Mouse (Mus musculus): ENCODE measurements around the gene Pitpna. TPM values are rescaled to one million over a fixed set of nuclear protein-coding genes. Genes with fewer than 3 reads are reported as not detected.

Gene Pitpna
- total RNA-seq, 2 experiments from 2014 or later = 315 to 349 TPM

DNA sequence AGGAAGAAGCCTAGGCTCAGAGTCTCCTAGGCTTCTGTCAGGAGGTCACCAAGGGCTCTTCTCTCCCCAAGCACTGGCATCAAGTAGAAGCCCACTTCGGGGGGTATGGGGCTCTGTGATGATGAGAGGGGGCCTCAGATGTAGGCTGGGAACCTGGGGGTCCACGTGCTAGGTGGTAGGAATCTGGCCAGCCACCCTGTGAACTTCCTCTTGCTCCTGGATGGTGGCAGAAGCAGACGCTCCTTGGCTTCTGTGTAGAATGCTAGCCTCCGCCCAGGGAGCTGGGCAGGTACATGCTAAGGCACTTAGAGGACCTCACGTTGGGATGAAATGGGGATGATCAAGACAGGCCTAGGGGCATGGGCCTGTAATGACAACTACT is 26.5 kb upstream of the Pitpna start:
- intact Hi-C loops (cut with DNase I) = no loop called here
- DNase-seq (ENCODE audit: low spot score in 2 of 2) = no peak

DNA sequence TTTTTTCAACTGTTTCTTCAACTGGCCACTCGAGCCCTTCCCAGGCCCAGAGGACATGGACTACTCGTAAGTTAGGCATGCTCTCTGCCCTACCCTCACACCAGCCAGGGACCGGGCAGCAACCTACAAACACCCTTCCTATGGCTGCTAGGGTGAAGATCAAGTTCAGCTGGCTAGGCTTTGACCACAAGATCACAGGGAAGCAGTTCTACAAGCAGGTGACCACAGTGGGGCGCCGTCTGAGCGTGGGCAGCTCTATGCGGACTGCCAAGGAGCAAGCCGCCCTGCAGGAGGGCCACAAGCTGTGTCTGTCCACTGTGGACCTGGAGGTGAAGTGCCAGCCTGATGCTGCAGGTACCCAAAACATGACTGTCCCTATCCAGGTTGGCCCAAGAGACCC is 25.1 kb upstream of the Pitpna start:
- intact Hi-C loops (cut with DNase I) = no loop called here
- DNase-seq (ENCODE audit: low spot score in 2 of 2) = no peak

DNA sequence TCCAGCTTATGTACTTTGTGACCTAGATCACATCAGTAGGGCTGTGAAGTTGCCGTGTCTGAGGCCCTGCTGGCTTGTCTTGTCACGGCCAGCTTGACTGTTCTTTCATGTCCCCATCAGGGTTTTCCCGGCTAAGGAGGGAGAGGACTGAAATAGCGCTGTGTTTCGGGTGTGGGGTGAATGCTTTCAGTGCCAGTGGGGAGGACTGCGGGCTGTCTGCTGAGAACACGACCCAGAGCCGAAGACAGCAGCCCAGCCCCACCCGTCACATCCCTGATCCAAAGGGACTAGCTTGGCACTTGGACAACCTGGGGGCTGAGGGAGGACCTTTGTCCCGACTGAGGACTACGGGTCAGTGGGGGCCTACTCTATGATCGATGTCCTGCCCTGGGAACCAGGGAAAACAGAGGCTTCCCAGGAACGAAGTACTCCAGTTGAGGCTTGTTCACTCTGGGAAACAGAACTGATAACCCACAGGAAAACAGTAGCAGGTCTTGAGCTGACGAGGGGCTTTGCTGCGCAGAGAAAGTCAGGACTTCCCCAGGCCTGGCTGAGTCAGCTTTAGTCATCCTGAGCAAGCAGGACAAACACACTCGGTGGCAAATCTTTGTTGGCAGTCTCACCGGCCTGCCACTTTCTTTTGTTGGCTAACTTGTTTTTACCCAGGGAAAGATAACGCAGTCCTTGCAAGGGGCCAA is 23.9 kb upstream of the Pitpna start:
- DNase-seq (ENCODE audit: low spot score in 2 of 2) = no peak
- intact Hi-C loops (cut with DNase I) = no loop called here

DNA sequence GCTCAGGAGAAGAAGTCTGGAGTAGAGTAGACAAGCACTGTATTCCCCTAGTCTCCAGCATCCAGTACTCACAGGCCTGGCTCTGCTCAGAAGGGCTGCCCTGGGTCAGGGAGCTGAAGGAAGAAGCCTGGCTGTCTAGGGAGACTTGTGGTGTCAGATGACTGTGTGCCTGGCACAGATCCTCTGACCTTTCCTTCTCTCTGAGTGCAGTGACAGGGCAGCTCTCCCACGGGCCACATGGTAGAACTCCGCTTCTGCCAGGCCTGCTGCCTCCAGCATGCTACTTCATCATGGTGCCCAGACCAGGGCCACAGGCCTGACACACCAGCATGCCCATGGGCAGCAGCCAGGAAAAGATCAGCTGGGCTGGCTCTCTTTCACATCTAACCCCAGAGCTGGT is 22.0 kb upstream of the Pitpna start:
- DNase-seq (ENCODE audit: low spot score in 2 of 2) = no peak
- intact Hi-C loops (cut with DNase I) = no loop called here

DNA sequence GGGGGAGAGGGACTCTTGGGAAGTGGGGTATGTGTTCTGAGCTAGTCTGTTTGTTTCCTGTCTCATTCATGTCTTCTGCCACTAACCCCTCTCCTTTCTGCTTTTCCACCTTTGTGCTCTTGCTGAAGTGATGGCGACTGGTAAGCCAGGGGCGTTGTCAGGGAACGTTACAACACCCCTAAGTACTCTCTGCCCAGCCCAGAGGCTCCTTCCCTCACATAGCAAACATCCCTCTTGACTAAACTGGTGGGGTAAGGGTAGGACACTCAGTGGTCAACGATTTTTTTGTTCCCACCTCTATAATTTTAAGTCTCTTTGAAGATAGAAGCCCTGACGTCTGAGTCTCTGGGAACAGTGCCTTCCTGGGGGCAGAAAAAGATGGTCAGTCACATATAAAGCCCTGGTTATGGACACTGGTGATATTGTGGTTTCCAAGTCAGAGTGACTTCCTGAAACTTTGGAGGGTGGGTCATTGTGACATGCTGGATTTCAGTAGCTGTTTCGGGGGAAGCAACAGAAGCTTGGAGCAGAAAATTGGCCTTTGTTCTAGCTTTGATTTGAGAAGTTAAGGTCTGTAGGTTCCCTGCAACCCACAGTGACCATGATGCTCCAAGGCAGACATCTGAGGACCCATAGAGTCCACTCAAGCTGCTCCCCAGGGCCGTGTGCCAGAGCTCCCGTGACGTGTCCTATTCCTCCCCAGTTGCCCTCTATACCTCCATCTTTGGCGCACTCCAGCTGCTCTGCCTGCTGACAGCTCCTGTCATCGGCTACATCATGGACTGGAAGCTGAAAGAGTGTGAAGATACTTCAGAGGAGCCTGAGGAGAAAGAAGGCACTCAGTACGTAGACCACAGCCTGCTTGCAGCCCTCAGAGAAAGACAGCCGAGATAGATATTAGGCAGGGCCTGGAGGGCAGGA is 21.4 kb upstream of the Pitpna start:
- intact Hi-C loops (cut with DNase I) = no loop called here
- no peak for DNase-seq (ENCODE audit: low spot score in 2 of 2)

DNA sequence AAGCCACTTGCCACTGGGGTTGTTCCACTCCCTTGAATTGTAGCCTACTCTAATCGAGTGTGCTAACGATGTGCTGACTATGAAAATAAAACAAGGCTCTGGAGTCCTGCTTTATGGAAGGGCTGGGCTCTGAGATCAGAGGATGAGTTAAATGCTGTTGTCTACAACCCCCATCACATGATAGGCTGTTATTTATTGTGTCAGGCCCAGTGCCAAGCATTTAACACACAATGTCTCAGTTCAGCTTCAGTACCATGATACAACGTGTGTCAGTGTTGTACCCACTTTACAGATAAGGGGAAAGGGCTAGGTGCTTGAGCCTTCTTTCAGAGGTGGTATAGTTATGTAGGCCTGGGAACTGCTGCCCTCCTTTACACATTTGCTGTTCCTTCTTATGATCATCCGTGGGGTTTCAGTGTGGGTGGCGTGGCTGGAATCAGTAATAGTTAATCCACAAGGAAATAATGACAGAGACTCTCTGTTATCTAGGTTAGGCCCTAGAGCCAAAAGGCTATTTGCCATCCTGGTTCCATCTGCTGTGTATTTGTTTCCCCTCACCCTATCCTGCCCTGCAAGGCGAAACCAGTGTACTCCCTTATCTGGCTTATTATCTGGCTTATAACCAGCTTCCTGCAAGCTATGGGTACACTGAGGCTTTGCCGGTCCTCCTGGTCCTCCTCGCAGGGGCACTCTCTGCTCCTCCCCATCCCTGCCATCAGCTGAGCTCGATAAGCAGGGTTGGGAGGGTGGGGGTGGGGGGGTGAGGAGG is 20.4 kb upstream of the Pitpna start:
- no peak for DNase-seq (ENCODE audit: low spot score in 2 of 2)
- intact Hi-C loops (cut with DNase I) = no loop called here

DNA sequence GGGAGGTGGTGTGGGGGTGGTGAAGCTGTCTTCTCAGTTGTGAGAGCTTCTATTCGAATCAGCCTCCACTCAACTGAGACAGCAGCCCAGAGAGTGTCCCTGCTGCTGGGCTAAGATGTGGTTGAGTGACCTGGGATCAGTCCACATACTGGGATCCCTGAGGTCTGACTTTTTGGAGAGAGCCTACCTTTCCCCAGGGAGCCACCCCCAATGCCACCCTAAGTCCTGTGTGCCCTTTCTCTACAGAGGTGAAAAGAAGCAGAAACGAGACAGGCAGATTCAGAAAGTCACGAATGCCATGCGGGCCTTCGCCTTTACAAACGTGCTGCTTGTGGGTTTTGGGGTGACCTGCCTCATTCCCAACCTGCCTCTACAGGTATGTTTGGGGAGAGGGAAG is 19.8 kb upstream of the Pitpna start:
- DNase-seq (ENCODE audit: low spot score in 2 of 2) = no peak
- intact Hi-C loops (cut with DNase I) = no loop called here

DNA sequence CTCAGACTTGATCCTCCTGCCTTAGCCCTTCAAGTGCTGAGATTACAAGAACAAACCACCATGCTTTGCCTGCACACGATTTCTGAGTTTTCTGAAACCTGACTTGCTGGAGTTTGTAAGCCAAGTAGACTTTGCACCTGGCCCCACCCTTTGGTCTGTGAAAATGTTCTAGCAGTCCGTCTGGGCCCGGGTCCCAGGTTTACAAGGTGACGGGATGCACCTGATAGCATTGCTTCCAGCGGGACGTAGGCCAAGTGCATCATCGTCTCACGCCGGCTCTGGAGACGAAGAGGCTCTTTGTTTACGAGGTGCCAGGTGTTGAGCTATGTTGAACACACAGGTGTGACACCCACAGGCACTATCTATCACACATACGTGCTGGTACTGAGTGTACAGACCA is 18.9 kb upstream of the Pitpna start:
- DNase-seq (ENCODE audit: low spot score in 2 of 2) = no peak
- intact Hi-C loops (cut with DNase I) = no loop called here

DNA sequence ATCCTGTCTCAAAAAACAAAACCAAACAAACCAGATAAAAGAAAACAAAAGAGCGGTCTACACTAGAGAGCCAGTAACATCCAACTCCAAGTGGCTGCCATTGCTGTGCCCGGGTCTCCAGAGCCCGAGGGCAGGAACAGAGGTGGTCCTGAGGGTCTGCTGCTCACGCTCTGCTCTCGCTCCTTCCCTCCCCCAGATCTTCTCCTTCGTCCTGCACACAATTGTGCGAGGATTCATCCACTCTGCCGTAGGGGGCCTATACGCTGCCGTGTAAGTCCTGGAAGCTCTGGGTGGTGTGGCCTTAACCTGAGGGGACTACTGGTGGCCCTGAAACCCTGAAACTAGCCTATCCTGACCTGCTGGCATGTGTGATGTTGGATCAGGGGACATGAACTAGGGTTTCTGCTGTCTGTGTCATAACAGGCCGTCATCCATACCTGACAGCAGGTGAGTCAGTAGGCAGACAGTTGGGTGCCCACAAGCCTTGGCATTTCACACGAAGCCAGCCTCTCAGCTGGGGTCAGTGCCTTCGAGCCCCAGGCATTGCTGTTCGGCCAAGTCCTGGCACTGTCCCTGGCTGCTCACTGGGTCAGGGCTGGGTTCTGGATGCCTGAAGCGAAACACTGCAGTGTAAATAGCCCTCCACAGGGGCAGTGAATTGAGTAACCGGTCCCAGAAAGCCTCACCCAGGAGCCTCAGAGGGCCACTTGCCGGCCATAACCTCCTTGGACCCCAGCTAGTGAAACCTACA is 17.3 kb upstream of the Pitpna start:
- DNase-seq (ENCODE audit: low spot score in 2 of 2) = no peak
- intact Hi-C loops (cut with DNase I) = no loop called here

DNA sequence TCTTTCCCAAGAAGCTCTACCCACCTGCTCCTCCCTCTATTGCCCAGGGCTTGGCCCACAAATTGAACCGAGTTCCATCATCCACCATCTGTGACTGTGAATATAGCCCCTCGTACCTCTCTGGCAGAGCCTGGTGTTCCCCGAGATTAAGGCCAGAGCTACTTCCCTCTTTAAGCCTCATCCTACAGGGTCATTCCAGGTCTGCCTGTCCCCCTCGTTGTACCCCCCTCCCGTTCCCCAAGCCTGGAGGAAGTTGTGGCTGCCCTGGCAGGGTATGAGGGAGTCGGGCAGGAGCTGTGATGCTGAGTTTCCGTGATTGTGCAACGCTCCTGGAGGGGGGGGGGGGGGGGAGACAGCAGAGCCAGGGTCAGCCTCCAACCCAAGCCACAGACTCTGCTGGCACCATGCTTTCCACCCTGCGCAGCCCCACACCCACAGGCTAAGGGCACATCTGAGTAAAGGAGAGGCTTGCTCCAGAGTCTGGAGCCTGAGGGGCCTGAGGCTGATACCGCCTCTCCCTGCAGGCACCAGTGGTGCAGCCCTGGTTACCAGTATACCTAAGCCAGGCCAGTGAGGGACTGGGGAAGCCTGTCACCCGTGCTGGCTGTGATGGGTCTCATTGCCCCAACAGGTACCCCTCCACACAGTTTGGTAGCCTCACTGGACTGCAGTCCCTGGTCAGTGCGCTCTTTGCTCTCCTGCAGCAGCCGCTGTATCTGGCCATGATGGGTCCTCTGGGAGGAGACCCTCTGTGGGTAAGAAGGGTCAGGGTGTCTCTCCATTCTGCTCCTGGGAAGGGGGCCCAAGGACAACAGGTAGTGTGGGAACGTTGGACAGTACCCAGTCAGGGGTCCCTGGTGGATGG is 16.5 kb upstream of the Pitpna start:
- DNase-seq (ENCODE audit: low spot score in 2 of 2) = no peak
- intact Hi-C loops (cut with DNase I) = no loop called here

DNA sequence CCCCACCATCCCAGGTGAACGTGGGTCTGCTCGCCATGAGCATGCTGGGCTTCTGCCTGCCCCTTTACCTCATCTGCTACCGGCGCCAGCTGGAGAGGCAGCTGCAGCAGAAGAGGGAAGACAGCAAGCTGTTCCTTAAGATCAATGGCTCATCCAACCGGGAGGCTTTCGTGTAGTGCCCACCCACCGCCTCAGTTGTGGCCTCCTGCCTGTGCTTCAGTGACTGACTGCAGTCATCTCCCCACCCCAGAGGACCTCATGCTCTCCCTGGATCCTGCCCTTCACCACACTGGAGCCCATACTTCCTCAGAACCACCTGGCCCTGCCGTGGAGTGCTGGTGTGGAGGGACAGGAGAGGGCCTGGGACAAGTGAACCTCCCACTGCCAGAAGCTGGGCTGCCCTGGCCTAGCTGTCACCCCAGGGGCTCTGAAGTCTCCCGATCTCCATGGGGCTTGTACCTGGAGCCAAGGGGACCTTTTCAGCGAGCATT is 15.6 kb upstream of the Pitpna start:
- peak in 1 of 2 experiments; percentile 42 for DNase-seq (ENCODE audit: low spot score in 2 of 2)
- intact Hi-C loops (cut with DNase I) = no loop called here

DNA sequence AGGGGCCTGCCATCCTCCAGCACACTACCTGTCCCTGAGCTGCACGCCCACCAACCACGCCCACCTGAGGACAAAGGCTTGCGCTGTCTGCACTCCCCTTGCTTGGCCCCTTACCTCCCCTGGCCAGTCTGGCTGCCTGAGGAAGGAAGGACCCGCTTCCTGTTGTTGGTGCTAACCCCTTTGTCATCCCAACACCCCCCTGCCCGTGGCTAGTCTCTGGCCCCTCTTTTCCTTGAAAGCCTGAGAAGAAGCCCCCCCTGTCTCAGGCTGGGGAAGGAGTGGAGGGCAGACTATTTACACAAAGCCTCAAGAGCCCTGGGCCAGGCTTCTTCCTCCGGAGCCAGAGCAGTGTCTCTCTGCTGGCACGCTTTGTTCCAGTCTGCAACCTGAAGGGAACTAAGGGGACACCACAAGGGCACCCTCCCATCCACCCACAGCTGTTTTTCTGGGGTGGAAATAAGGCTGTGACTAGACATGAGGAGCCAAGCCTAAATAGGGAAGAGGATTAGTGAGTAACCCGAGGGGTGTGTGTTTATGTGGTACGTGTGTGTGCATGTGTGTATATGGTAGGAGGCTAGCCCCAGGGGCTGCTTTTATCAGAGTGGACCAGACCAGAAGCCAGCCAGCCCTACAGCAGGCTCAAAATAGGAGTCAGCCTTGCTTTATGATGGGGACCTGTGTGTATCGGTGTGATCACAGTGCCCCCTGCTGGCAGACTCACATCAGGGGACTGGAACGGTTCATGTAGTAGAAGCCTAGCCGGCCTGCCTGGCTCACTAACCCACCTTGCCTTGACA is 14.8 kb upstream of the Pitpna start:
- intact Hi-C loops (cut with DNase I) = loop anchor here (1.0 kb wide), 1 partner anchor 43 kb away; no protein-coding TSS in a partner anchor
- peak; percentile 89 to 92 for DNase-seq (ENCODE audit: low spot score in 2 of 2)

DNA sequence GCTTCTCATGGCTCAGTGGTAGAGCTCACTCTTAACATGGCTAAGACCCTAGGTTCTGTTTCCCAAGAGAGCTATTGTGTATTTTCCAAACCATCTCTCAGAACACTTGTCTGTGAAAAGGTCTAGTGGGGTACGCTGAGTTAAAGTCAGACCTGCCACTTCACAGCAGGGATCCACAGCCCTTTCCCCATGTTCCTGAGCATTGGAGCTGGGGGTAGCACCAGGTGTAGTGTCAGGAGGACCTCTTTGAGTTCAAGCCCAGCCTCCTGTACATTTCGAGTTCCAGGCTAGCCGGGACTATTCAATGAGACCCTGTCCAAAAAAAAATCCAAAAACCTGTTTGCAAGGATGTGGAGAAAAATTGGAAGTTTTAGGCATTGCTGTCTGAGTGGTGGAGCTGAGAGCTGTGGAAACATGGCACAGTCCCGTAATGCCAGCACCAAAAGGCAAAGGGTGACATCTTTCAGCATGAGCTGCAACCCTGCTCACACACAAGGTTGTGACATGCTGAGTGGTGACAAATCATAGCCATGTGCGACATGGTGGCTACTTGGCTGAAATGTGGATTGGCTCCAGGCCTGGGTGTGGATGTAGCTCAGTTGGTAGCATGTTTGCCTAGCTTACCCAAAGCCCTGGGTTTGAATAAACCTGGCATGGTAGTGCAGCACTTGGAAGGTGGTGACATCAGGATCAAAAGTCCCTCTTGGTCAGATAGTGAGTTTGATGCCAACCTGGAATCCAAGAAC is 13.3 kb upstream of the Pitpna start:
- no peak for DNase-seq (ENCODE audit: low spot score in 2 of 2)
- intact Hi-C loops (cut with DNase I) = no loop called here

DNA sequence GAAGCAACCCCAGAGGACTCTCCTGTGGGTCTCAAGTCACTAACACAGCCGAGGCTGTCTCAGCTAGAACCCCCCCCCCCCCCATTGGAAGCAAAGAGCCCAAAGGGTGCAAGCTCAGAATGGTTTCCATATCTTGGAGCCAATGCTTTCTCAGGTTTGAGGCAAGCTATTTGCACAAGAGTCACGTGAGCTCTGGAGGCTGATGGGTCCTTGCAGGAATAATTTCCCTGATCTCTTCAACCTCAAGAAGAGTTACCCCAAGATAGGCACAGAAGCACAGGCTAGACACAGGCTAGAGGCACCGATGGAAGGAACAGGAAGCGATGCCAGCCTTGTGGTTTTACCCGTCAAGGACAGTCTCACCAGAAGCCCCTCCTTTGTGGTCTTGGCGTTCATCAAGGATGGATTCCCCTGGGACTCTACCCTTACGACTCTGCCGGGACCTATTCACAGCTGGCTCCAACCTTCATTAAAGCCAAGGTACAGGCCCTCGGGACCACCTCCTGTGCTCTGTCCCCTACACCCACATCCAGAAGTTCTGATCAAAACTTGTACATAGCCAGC is 12.3 kb upstream of the Pitpna start:
- intact Hi-C loops (cut with DNase I) = no loop called here
- no peak for DNase-seq (ENCODE audit: low spot score in 2 of 2)

DNA sequence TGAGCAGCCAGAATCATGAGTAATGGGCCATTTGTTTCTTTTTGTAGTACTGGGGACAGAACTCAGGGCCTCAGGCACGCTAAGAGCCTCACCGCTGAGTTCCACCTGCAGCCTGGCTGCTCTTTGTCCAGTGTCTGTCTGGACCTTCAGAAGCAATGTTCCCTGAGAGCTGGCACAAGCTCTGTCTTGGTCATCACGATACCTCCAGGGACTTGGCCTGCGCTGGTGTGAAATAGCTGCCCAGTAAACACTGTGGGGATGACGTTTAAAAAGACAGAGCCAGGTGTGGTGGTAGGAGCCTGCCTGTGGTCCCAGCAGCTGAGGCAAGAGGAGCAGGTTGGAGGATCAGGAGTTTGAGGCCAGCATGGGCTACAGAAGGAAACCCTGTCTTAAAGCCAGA is 9.3 kb upstream of the Pitpna start:
- intact Hi-C loops (cut with DNase I) = no loop called here
- DNase-seq (ENCODE audit: low spot score in 2 of 2) = no peak

DNA sequence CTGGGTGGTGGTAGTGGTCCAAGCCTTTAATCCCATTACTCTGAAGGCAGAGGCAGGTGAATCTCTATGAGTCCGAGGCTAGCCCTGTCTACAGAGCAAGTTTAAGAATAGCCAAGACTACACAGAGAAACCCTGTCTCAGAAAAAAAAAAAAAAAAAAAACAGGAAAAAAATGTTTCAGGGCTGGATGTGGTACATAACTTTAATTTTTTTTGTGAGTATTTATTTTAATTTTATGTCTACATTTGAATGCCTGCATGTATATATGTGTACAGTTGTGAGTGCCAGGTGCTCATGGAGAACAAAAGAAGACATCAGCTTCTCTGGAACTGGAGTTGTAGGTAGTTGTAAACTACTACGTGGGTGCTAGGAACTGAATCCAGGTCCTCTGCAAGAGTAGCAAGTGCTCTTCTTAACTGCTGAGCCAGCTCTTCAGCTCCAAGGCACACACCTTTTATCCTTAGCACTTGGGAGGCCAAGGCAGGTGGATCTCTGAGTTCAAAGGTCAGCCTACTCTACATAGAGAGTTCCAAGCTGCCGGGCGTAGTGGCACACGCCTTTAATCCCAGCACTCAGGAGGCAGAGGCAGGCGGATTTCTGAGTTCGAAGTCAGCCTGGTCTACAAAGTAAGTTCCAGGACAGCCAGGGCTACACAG is 6.3 kb upstream of the Pitpna start:
- intact Hi-C loops (cut with DNase I) = no loop called here
- DNase-seq (ENCODE audit: low spot score in 2 of 2) = no peak

Data from left cerebral cortex, postnatal 36 days (tissue).